Mouse (Mus musculus): Measurements from ENCODE around the gene Ahcyl2.

- TF ChIP-seq CTCF (IDR thresholded peaks at IDR 0.05; ENCODE audit: low read depth, low read length) (no peak), EP300 (IDR thresholded peaks at IDR 0.05; ENCODE audit: insufficient read depth, low read depth, low read length) (no peak), POLR2A (IDR thresholded peaks at IDR 0.05; ENCODE audit: insufficient read depth, low read length) (no peak)
These were observed 35.2 kb downstream of the Ahcyl2 start for GRCm38 (mm10) chr6:29802979-29803378.

Measured in ES-Bruce4 (cell line).